Mouse (Mus musculus): ENCODE data around the gene Adar.

DNA sequence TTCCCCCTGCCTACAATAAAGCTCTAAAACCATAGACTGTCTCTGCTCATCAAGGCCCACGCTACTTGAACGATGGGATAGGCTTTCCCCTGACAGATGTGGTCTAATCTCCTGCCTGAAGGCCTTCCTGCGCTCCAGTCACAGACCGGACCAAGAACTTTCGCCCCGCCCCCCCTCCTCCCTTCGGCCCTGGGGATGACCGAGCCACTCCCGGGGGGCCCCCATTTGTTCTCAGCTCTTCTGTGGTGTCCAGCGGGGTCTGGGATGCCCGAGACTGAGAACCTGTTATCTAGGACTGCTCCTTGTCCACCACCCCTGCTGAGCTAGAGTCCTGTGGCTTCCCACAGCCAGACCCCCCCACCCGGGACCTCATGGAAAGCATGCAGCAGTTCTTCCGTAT lies 84.7 kb downstream of the Adar start:
- no peak for TF ChIP-seq USF1 (IDR thresholded peaks at IDR 0.05; ENCODE audit: low read depth)
- TF ChIP-seq POLR2A (IDR thresholded peaks at IDR 0.05; ENCODE audit: insufficient read length, low read depth), result no peak
- TF ChIP-seq POLR2AphosphoS2 (IDR thresholded peaks at IDR 0.05; ENCODE audit: insufficient read length, low read depth), result no peak
- TF ChIP-seq CEBPB (IDR thresholded peaks at IDR 0.05; ENCODE audit: insufficient read depth, poor library complexity, severe bottlenecking), result no peak
- no peak for TF ChIP-seq MYOD1 (IDR thresholded peaks at IDR 0.05; ENCODE audit: control insufficient read depth in 1 of 3, insufficient read length in 2 of 3, low read depth in 2 of 3)
- TF ChIP-seq REST (IDR thresholded peaks at IDR 0.05; ENCODE audit: insufficient read depth, insufficient read length), result no peak
- TF ChIP-seq E2F4 (IDR thresholded peaks at IDR 0.05; ENCODE audit: insufficient read depth), result no peak
- no peak for TF ChIP-seq TCF12 (IDR thresholded peaks at IDR 0.05; ENCODE audit: insufficient read depth, poor library complexity, severe bottlenecking)
- no peak for TF ChIP-seq MAX (IDR thresholded peaks at IDR 0.05; ENCODE audit: low read depth)

Data from myocyte (in vitro differentiated cells).